Mouse (Mus musculus): Measurements from ENCODE around the gene Hmcn2.

The Hmcn2 gene

DNA sequence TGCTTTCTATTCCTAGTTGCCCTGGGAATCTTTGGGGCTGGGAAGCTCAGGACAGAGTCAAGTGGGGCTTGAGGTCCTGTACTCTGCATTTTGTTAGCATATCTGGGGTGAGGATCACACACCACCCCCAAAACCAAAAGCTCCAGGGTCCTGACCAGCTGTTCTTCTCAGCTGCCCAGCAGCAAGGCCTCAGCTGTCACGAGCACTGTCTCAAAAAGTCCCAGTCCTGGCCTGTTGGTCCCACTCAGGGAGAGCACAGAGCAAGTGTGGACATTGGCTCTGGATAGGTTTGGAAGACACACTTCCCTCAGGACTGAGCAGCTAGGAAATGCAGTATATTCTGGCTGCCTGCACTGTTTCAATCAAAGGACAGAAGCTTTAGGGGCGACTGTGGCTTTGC lies 176.3 kb downstream of the Hmcn2 start:
- no peak for DNase-seq

DNA sequence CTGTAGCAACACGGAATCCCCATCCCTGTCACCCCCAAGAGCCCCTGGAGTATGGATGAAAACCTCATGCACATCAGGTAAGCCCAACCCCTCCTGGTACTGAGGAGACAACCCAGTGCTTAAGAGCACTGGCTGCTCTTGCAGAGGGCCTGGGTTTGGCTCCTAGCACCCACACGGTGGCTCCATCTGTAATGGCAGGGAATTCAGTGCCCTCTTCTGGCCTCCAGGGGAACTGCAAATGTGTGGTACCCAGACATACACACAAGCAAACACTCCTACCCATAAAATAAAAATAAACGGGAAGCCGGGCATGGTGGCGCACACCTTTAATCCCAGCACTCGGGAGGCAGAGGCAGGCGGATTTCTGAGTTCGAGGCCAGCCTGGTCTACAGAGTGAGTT lies 178.1 kb downstream of the Hmcn2 start:
- DNase-seq: no peak

DNA sequence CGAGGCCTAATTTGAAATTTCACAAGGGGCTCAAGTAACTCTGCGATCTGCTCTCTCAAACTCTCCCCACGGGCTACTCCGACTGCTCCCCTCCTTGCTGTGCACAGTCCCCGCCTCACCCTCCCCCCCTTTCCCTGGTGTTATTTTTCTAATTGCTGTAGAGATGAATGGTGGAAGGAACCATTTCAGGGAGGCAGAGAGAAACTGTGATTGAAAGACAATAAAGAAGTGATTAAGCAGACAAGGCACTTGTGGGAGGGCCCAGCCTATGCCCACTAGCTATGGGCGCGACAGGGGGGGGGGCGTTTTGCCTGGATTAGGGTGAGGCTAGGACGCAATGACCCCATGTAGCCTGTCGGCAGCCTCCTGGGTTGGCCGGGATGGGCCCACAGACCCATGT lies 179.0 kb downstream of the Hmcn2 start:
- no peak for DNase-seq

DNA sequence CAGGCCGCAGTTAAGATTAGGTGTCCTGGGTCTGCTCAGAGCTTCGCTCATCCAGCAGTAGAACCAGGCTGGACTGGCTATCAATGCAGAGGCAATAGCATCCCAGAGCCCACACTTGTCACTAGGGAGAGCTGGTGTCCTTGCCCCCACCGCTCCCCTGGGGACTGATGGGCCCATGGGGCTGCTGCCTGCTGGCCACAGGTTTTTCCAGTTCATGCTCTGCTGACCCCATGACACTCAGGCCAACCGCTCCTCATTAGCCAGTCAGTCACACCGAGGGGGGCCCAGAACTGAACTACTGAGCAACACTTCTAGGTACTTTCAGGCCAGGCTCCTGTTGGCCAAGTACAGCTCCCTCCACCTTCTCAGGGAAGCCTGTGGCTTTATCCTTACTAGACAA lies 180.1 kb downstream of the Hmcn2 start:
- DNase-seq: no peak

DNA sequence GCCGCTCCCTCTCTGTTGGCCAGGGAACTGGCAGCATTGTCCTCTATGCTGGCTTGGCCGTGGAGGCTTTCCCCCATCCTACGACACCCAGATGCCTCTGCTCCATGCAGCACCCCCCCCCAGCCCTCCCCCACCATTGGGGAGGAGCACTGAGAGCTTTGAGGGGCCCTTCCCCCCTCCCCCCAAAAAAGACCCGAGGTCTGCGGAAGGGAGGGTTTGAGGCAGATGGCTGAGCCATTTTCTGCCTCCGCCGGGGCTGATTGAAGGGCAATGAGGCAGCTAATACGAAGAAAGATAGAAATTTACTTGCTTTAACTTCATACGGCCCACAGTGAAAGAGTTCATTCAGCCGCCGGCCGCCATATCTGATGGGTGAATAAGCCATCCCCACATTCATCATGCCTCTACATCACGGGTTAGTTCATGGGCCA lies 180.8 kb downstream of the Hmcn2 start:
- no peak for DNase-seq

DNA sequence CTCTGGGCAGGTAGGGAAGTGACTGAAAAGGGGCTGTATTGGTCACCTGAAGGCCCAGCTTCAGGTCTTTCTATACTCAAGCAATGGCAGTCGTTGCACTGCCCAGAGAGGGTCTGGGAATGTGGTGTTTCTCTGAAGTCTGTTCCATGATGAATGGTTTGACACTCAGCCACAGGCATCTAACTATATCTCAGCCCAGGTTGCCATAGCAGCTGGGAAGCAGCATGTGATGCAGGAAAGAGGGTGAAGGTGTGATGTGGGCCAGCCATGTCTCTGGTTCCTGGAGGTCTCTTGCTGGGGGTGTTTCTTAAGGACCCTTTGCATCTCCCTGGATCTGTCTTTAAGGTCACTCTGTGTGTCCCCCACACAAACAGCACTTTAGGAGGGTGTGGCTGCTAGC lies 181.9 kb downstream of the Hmcn2 start:
- DNase-seq: no peak

DNA sequence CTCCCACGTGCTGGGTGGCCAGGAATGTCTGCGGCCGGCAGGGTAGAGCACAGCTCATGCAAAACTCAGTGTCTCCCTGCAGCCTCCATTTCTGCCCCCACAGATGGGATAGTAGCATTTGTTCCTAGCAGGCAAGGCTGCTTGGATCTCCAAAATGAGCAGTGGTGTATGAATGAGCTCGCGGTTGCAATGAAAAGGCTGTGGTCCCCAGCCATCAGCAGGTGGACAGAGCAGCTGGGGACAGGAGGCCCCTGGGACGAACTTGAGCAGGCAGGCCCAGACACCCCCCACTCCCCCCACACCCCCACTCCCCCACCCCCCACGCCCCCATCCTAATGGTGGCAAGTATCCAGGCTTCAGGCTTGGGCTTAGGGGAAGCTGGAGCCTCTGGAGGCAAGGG lies 182.9 kb downstream of the Hmcn2 start:
- DNase-seq: no peak

DNA sequence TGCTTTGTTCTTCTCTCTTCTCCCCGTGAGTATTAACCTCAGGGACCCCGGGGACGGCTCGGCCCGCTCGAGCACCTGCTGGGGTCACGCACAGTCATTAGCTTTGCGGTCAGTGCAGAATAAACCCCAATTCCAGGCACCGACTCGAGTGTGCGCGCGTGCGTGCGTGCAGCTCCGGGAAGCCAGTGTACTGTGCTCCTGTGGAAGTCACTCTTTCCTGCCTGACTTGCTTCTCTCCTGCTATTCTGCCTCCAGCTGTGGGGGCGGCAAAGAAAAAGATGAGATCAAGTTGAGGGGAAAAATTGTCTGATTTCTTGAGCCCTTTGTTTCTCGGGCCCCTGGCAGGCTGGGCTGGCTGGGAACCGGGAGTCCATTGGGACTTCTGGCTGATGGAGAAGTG lies 183.4 kb downstream of the Hmcn2 start:
- no peak for DNase-seq

DNA sequence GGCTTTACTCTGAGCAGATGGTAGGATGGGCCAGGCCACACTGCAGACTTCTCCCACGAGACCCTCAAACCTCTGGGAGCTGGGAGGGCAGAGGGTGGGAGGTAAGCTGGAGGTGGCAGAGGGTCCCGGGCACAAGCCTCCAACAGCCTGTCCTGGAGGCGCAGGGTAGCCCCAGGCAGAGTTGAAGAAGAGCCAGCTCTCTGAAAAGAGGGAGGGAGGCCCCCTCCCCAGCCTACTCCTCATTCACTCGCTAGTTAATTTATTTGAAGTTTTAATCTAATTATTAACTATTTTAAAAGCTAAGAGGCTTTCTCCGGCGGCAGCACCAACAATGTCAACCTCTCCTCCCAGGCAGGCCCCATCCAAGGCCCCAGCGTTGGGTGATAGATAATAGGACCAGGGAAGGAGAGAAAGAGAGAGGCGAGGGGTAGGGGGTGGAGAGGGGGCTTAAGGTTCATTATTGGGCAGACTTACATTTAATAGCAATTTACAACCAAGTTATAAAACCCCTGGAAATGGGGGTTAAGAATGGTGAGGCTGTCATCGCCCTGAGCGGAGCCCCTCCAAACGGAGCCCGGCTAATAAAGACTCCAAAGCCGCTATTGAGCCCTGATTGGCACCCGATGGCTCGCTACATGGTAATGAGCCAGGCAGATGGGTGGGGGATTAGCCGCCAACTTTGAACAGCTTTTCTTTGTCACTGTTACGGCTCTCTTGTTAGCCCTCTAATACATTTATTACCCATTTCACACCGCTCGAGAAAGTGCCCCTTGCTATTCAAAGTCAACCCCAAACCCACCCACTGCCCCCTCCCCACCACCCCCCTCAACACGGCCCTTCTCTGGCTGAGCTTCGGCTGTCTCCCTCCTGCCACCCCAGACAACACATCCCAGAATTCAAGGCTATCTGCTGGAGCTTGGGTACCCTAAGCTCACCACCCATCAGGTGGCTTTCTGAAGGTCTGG lies 185.4 kb downstream of the Hmcn2 start:
- no peak for DNase-seq

DNA sequence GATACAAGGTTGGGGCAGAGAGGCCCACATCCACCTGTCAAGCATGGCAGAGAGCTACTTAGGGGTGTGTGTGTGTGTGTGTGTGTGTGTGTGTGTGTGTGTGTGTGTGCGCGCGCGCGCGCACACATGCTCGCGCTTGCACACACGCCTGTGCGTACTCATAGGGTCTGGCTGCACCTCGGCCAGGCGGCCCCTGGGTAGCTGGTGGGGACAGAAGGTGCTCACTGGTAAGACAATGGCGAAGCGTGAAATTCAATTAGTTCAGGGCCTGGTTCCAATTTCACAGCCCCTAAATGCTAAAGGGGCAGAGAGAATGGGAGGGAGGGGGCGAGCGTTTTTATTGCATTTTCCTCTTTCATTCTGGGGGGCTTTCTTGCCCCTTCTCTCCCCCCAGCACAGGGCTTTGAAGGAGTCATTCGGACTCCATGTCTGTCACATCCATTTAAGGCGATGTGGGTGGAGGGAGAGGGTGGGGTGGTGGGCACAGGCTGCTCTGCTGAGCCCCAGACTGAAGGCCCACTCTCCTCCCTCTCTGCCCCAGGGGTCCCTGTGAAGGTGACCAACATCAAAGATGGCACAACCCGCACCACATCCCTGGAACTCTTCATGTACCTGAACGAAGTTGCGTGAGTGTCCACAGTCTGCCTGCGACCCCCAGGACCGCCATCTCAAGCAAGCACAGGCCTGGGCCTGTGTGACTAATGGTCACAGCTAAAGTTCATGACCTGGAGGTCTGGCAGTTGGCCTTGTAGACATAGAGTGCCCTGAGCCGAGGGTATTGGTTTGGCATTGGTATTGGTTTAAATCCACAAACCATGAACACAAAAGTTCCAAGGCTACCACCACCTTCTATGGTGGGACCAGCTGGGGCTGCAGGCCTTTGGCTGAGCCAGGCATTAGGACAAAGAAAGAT lies 186.3 kb downstream of the Hmcn2 start:
- DNase-seq: no peak

DNA sequence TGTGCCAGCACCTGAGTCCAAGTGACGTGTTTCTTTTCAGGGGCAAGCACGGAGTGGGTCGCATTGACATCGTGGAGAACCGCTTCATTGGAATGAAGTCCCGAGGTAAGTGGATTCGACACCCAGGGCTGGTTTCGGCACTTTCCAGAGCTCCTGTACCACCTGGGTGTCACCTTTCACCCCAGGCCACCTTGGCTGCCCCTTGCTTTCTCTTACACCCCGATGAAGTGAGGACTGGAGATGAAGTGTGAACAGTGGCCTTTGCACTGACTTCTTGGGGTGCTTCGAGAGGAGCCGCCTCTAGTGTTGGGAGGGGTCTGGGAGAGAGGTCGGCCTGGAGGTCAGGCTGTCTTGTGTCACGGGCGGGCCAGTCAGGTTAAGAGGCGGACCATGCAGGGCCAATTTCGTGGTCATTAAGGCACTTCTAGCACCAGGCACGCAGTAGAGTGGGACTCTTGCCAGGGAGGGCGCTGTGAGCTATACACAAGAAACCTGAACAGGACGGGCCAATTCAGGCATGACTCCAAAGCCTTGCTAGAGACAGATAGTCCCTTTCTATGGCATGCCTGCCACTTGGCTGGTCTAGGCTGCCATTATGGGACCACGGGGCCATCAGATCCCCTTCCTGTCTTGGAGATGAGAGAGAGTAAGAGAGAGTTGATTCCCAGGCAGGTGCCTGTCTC lies 187.4 kb downstream of the Hmcn2 start:
- peak; percentile 13 for DNase-seq

DNA sequence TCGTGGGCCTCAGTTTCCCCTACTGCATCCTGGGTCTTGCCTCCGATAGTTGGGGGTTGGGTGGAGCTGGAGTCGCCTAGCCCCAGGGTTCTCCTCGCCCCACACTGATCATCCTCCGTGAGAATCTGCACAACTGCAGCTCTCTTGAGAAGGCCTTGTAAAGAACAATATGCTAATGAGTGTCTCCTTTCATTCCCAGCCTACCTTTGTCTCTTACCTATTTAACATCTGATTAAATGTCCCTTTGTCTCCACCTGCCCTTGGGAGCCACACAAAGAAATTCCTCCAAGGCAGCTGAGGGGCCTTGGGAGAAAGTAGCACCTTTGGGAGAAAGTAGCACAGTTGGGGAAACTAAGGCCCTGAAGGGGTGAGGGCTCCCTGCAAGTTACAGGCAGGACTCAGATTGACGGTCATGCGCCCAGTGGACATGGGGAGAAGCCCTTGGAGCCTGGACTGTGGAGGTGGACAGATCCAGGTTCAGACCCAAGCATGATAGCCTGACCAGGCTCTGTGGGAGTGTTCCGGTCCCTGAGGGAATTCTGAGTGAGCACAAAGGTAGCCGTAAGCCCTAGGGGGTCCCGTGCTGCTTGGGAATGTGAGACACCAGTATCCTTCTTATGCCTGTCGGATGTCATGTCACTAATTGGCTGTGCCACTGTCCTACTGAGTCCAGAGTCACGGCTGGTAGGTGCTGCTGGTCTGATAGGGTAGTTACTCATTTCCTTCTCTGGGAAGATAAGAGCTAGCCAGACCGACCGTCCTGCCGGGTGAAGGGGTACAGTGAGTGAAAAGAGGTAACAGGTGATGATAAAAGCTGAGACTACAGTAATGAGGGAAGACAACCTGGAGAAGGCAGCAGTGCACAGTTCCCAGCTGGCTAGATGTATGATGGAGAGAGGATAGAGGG lies 188.7 kb downstream of the Hmcn2 start:
- DNase-seq: no peak

DNA sequence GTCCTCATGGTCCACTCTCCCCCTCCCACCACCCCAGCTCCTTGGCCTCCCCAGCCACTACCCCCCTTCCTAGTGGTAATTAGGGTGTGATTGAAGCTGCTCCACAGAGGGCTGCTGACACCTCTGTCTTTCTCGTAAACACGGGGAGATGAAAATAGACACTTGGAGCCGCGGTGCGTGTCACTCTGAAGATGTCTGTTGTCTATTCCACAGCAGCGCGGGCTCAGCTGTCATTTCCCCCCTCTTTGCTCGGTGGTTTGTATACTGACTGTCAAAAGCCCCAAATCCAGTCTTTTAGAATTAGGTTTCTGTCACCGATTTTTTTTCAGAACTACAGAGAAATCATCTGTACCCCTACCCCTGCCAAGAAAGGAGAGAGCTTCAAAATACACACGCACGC lies 191.3 kb downstream of the Hmcn2 start:
- no peak for DNase-seq

DNA sequence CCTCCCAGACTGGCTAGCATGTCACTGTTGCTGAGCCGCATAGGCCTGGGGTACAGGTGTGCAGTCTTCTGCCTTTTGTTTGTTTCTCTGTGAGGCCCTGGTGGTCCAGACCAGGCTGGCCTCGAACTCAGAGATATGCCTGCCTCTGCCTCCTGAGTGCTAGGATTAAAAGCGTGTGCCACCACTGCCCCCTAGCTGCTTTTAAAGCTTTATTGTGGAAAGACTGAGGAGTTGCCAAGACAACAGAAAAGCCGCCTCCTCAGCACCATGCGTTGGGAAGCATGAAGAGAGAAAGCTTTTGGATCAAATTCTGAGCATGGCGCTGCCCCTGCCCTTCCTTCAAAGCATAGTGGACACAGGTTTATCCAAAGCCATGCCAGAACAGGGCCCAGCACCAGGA lies 194.6 kb downstream of the Hmcn2 start:
- no peak for DNase-seq

Measured in lung, postnatal 14 days (tissue).